Mouse (Mus musculus): Measurements from ENCODE around the gene Fbxw15.
"Not testable (repeated sequence)": the region's sequence is repeated elsewhere in the genome, so short reads cannot be mapped to it uniquely, and the experiment has no call there.

DNA sequence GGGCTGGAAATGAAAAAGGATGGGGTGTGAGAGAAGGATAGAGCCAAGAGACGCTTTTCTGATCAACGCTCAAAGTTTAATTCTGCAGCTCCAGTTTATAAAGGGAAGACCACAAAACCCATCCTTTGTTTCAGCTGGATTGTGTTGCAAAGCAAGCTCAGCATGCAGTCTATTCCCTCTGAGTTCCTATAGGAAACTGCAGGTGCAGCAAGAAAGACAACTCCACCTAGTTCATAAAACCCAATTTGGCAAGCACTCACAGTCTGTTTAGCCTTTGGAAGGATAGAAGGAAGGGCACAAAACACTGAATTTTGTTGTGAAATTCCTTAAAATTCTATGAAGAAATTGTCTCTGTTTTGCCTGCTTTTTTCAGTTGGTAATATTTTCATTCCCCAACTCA, 18.4 kb downstream of the Fbxw15 start:
- TF ChIP-seq EP300, POLR2A (IDR thresholded peaks at IDR 0.05; ENCODE audit: insufficient read depth, low read depth, low read length): not testable (repeated sequence)

Data from heart, adult 2 months (tissue).